Mouse (Mus musculus) sigmoid colon, adult 10 weeks (tissue): ENCODE results near the gene Pus1. TPM values are rescaled to one million over a fixed set of nuclear protein-coding genes. Genes with fewer than 3 reads are reported as not detected.

ENCODE experiments used
- polyA plus RNA-seq: library from polyadenylated mRNA; stranded (reverse); fragments of 350-450 nt; fragmentation: Illumina TruSeq; extraction: RNeasy Lipid Tissue Mini Kit (QIAGEN cat#74804); gene quantifications from one replicate; pipeline ENCODE4 v1.2.3, GENCODE M21; 2014; ENCODE audit warnings: low read depth, low replicate concordance

Gene Pus1
- polyA plus RNA-seq, result 0.47 TPM

DNA sequence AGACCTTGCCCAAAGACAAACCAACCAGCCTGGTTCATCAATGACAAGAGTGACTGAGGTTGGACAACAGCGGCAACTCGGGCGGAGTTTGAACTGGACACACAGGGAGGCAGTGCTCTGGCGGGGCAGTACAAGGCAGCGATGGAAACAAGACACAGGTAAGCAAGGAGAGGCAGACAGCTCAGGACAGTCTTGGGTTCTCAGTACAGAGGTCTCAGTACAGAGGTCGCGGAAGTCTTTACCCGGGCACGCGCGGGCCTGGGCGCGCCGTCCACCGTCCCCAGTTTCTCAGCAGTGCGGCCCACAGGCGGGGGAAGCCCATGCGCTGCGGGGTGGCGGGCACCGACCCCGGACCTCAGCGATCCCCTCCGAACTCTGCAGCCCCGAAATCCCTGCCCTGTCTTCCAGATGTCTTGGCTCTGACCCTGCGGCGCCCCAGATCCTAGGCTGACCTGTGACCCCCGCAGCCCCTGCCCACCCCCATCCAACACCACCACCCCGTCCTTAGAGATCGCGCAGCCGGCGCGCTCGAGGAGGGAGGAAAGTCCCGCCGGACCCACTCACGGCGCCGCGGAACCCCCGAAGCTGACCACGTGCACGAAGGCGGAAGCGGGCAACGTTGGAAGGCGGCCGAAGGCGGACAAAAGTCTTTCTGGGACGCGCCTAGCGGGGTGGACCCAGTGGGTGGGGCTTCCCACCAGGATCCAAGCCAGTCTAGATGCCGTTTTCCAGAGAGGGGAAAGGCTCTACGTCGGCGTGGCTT, at the start of gene Pus1:
Gene Pus1 (minus strand): TSS at position 662 of the 763 bp plus-strand sequence.

DNA sequence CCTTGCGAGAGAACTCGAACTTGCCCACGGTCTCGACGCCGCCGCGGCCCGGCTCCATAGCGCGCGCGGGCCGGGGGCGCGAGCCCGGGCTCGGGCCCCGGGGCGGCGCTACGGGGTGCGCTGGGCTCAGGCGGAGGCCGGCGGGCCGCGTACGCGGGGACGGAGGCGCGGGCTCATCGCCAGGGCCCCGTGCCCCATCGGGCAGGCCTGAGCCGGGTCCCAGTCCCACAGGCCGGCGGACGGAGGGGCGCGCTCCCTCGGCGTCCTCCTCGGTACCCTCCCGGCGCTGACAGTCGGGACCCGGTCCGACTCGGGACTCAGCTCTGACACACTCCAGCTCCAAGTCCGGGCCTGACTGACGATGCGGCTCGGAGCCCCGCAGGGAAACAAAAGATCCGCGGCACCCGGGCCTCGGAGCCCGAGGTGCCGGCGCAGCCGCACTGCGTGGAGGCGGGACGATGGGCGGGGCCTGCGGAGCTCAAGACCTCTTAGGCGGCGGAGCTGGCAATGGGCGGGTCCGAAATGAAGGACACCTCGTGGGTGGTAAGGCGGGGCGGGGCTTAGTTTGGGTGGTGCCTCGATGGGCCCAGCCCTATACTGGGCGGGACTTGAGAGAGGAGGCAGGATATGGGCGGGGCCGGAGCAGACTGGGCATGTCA, 29.3 kb upstream of the Pus1 start, which contains the start of gene Ulk1:
Gene Ulk1 (minus strand): TSS at position 431 of the 659 bp plus-strand sequence.

DNA sequence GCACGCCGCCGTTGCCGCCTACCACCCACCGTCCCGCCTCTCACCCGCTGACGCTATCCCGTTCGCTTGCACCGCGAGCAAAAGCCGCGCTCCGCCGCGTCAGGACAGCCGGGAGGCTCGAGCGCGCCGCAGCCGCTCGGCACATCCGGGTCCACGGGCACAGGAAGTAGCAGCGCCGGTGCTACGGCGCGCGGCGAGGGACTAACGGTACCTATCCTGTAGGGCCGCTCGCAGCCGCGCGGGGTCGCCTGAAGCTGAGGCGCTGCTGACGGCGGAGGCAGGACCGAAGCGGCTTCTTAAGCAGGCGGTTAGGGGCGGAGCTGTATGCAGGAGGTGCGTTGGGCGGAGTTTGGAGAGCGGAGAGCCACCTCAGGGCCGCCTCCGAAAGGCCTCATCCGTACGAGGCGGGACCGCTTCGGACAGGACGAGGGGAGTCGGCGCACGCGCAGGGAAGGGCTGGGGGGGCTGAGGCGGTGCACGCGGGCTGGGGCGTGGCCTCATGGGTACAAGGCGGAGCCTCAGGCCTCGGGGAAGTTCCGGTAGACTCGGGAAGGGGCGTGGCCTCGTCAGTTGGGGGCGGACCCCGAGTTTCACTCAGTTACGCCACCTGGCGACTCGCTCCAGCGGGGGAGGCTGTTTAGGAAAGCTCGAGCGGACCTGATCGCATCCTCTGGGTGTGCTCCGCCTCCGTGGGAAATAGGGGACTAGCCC, 9.9 kb downstream of the Pus1 start, which contains the start of gene Ep400:
Gene Ep400 (minus strand): TSS at position 270 of the 711 bp plus-strand sequence.

Other genes starting within 250 kb of the Pus1 start
- gene Galnt9, start 236.3 kb downstream of the Pus1 start, polyA plus RNA-seq, result not detected
- gene Noc4l, start 127.2 kb downstream of the Pus1 start, polyA plus RNA-seq, result 2.0 TPM
- gene Ddx51, start 127.2 kb downstream of the Pus1 start, polyA plus RNA-seq, result 5.2 TPM
- 19.9 TPM for gene Ep400, start 9.9 kb downstream of the Pus1 start, polyA plus RNA-seq
- gene Ulk1, start 29.4 kb upstream of the Pus1 start, polyA plus RNA-seq, result 6.6 TPM
- 55.9 TPM for gene Hscb, start 59.1 kb upstream of the Pus1 start, polyA plus RNA-seq
- gene Chek2, start 59.3 kb upstream of the Pus1 start, polyA plus RNA-seq, result 18.7 TPM
- 1.5 TPM for gene Ttc28, start 99.1 kb upstream of the Pus1 start, polyA plus RNA-seq